Mouse (Mus musculus): ENCODE data around the gene Ttll3.

The Ttll3 gene

DNA sequence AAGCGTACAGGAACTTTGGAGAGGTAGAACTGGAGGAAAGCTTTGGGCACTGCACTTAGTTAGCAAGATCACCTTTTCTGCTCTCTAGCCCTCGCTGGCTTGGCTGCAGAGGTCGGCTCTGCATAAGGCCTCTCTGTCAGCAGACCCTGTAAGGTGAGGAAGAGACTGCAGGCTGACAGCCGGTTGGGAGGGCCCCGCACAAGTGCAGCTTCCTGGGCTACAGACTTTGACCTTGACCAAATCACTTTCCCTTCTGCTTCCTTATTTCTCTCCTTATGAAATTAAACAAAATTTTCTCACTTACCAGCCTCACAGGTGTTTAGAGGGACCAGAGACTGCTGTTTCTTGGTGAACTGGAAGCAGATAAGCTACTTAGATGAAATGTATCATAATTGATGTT lies 65.9 kb downstream of the Ttll3 start:
- DNase-seq (ENCODE audit: low read depth, low spot score): no peak

DNA sequence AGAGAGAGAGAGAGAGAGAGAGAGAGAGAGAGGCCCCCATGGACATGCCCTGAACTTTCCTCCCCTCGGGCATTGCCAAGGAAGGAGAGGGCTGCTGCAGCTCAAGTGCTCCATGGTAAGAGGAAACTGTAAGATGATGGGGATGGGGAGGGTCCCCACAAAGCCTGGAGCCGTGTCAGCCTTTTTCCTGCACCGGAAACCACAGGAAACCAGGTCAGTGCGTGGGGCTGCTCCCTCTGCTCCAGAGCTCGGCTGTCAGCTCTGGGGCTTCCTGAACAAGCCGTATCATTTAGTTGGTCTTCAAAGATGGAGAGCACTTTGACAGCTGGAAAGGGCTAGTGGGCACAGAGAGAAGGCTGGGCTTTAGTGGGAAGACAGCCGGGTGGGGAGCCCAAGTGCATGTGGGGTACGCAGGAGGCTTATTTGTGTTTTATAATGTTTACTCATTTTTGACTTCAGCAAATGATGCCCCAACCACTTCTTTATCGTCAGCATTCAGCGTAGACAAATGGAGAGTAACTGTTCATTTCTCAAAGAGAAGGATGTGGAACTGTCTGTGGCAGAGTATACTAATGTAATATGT lies 69.0 kb downstream of the Ttll3 start, which contains the start of gene Il17re:
Gene Il17re, plus strand, starts transcription at position 533 of the 583 bp plus-strand sequence.
- DNase-seq (ENCODE audit: low read depth, low spot score): no peak

DNA sequence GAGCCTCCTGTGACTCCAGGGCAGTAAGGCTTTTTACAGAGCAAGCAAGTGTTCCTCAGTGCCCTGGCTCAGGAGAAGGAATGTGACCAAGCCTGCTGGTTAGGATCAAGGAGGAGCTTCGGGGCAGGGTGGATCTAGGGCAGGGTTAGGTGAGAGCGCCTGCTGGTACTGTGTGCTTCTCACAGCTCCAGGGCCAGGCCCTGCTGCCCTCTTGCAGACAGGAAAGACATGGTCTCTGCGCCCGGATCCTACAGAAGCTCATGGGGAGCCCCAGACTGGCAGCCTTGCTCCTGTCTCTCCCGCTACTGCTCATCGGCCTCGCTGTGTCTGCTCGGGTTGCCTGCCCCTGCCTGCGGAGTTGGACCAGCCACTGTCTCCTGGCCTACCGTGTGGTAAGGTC lies 69.6 kb downstream of the Ttll3 start:
- no peak for DNase-seq (ENCODE audit: low read depth, low spot score)

DNA sequence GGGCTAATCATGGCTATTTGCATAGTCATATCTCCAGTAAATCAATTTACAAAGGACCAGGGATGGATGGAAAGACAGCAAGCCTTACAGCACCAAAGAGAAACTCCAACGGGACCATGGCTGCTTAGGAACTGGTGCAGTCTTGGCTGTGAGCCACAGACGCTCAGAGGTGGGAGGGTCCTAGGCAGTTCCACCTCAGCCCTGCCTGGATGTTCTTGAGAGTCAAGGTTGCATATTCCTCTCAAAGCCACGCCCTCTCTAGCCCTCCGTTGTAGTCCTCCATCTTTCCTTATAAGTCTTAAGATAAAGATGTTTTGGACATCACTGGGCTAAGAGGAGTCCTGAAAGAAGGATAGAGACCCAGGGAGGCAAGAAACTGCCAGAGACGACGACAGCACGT lies 75.0 kb downstream of the Ttll3 start:
- no peak for DNase-seq (ENCODE audit: low read depth, low spot score)

Data from brain, embryonic 18.5 days (tissue).